In the genomic region with DNA sequence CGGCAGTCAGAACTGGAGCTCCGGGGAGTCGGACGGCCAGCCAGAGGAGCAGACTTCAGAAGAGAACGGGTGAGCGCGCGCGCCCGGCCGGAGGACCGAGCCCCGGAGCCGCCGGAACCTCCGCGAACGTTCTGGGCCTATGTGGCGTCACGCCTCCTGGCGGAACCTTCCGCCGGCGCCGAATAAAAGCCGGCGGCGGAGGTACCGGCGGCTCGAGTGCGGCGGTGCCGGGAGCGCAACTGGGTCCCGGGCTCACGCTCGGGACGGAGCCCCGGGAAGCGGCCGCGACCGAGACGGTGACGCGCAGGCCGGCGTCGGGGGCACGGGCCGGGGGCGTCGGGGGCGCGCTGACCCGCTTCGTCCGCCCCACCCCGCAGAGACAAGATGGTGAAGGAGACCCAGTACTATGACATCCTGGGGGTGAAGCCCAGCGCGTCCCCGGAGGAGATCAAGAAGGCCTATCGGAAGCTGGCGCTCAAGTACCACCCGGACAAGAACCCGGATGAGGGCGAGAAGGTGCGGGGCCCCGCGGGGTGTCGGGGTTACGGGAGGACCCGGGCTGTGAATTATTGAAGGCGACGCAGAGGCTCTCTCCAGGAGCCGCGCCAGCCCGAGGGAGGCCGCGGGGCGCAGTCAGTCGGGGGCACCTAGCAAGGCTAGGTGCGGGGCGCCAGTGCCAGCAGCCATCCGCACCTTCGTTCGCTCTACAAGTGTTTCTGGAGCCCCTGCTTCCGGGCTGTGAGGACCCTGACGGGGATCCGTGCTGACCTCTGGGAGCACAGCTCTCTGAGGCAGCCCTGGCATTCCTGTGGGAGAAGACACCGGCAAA, we compare ENCODE assay signal across 8 mouse cellular contexts. TPM values are rescaled to one million over a fixed set of nuclear protein-coding genes. Genes with fewer than 3 reads are reported as not detected.
A peak's percentile ranks its signal among the peaks of the same experiment; 100 is the strongest.
DNase-seq lines count a peak whose midpoint lies in the region; ATAC-seq and TF ChIP-seq lines count a peak whose summit lies in the region.

No protein-coding gene starts in this region.

- H3K4me1 ChIP-seq in erythroblast, embryonic 14.5 days (ENCODE audit: control insufficient read depth) = peaks cover 89% of the 10 kb centered on the region
- peaks cover 44% of the 10 kb centered on the region for H3K4me1 ChIP-seq in heart, embryonic 12.5 days (replicated peaks)
- H3K4me1 ChIP-seq in kidney, embryonic 15.5 days = peaks cover 15% of the 10 kb centered on the region
- H3K4me1 ChIP-seq in liver, adult 2 months (ENCODE audit: control insufficient read depth, insufficient read depth, low read length) = peaks cover 5% of the 10 kb centered on the region; the same call in 1 of the 2 replicates

- H3K9me3 ChIP-seq in erythroblast, embryonic 14.5 days (ENCODE audit: control insufficient read depth, low read length) = peaks cover 4% of the 10 kb centered on the region; the same call in 1 of the 2 replicates
- H3K9me3 ChIP-seq in heart, embryonic 12.5 days (replicated peaks) = no peaks in the 10 kb centered on the region
- H3K9me3 ChIP-seq in kidney, embryonic 15.5 days (replicated peaks) = no peaks in the 10 kb centered on the region

- peak; percentile 68 for ATAC-seq in heart, embryonic 12.5 days (ENCODE audit: insufficient number of reproducible peaks, low FRiP score)
- peak; percentile 63 for ATAC-seq in kidney, embryonic 15.5 days (replicated peaks; ENCODE audit: low FRiP score)

- peak overlapping the region; percentile 84 for H3K4me2 ChIP-seq in heart, embryonic 12.5 days
- H3K4me2 ChIP-seq in kidney, embryonic 15.5 days = peak overlapping the region; percentile 96
- H3K4me2 ChIP-seq in myocyte (ENCODE audit: low read depth) = peak overlapping the region; percentile 70

- peak; percentile 80 for DNase-seq in brain, embryonic 14.5 days (ENCODE audit: low read depth)
- DNase-seq in liver, adult 2 months (ENCODE audit: extremely low read depth, low read depth, low spot score) = peak; percentile 18
- DNase-seq in spleen, postnatal 36 days (ENCODE audit: low spot score in 2 of 2) = peak; percentile 47 to 62

- H3K27me3 ChIP-seq in C2C12 (ENCODE audit: control insufficient read depth, insufficient read depth, insufficient read length) (no peaks in the 10 kb centered on the region), myocyte (ENCODE audit: control insufficient read depth, insufficient read depth, insufficient read length) (no peaks in the 10 kb centered on the region)
- peaks cover 39% of the 10 kb centered on the region for H3K27me3 ChIP-seq in erythroblast, embryonic 14.5 days (ENCODE audit: control insufficient read depth)
- H3K27me3 ChIP-seq in heart, embryonic 12.5 days (replicated peaks) = peaks cover 3% of the 10 kb centered on the region; the same call in 1 of the 2 replicates
- peaks cover 35% of the 10 kb centered on the region for H3K27me3 ChIP-seq in kidney, embryonic 15.5 days
- peaks cover 3% of the 10 kb centered on the region; the same call in 1 of the 2 replicates for H3K27me3 ChIP-seq in liver, adult 2 months (ENCODE audit: control insufficient read depth, insufficient read depth, low read length)

- no peaks in the 10 kb centered on the region for H3K79me2 ChIP-seq in C2C12 (ENCODE audit: control insufficient read depth, insufficient read depth)
- no peaks in the 10 kb centered on the region; the same call in 1 of the 2 replicates for H3K79me2 ChIP-seq in liver, adult 2 months (ENCODE audit: control insufficient read depth, insufficient read depth, low read length)
- H3K79me2 ChIP-seq in myocyte (ENCODE audit: control insufficient read depth, insufficient read depth) = no peaks in the 10 kb centered on the region

- no peak for TF ChIP-seq CTCF in C2C12 (IDR thresholded peaks at IDR 0.05; ENCODE audit: control insufficient read depth, insufficient read depth, insufficient read length)
- no peak for TF ChIP-seq CTCF in brain, embryonic 14.5 days (IDR thresholded peaks at IDR 0.05; ENCODE audit: borderline replicate concordance, extremely low read depth, insufficient read depth, insufficient read length)
- peak; percentile 4; the same call in 1 of the 2 replicates for TF ChIP-seq CTCF in liver, adult 2 months (IDR thresholded peaks at IDR 0.05; ENCODE audit: low read depth, low read length)

- WGBS in heart, embryonic 12.5 days = under 1% methylated on average over 91 of the region's 92 CpGs
- 1% methylated on average over 92 of the region's 92 CpGs for WGBS in kidney, embryonic 15.5 days
- 2% methylated on average over 92 of the region's 92 CpGs for WGBS in liver, adult 2 months

- H3K36me3 ChIP-seq in C2C12 (ENCODE audit: control insufficient read depth, insufficient read depth) (no peaks in the 10 kb centered on the region), myocyte (ENCODE audit: control insufficient read depth, insufficient read depth) (no peaks in the 10 kb centered on the region)
- peaks cover 46% of the 10 kb centered on the region for H3K36me3 ChIP-seq in erythroblast, embryonic 14.5 days (ENCODE audit: control insufficient read depth)
- no peaks in the 10 kb centered on the region for H3K36me3 ChIP-seq in heart, embryonic 12.5 days
- no peaks in the 10 kb centered on the region for H3K36me3 ChIP-seq in kidney, embryonic 15.5 days
- H3K36me3 ChIP-seq in liver, adult 2 months (ENCODE audit: control insufficient read depth, insufficient read depth, low read length) = no peaks in the 10 kb centered on the region

- peak overlapping the region; percentile 80 for H3K27ac ChIP-seq in heart, embryonic 12.5 days (ENCODE audit: poor library complexity, severe bottlenecking)
- H3K27ac ChIP-seq in kidney, embryonic 15.5 days = no peak overlapping the region
- no peak overlapping the region for H3K27ac ChIP-seq in liver, adult 2 months (replicated peaks; ENCODE audit: insufficient read depth, low read depth, low read length)

- TF ChIP-seq POLR2A in brain, embryonic 14.5 days (IDR thresholded peaks at IDR 0.05; ENCODE audit: borderline replicate concordance, extremely low read depth, insufficient read depth, insufficient read length, poor library complexity, severe bottlenecking) = peak; percentile 74; the same call in 1 of the 2 replicates
- peak; percentile 68 for TF ChIP-seq POLR2A in liver, adult 2 months (IDR thresholded peaks at IDR 0.05; ENCODE audit: extremely low read depth, insufficient read depth, low read length)
- TF ChIP-seq POLR2A in myocyte (IDR thresholded peaks at IDR 0.05; ENCODE audit: insufficient read length, low read depth) = peak; percentile 75

- H3K4me3 ChIP-seq in C2C12 (ENCODE audit: insufficient read depth, poor library complexity, severe bottlenecking) (peak overlapping the region; percentile 34), myocyte (peak overlapping the region; percentile 44)
- peak overlapping the region; percentile 88 for H3K4me3 ChIP-seq in erythroblast, embryonic 14.5 days (replicated peaks)
- peak overlapping the region; percentile 70 for H3K4me3 ChIP-seq in heart, embryonic 12.5 days
- H3K4me3 ChIP-seq in kidney, embryonic 15.5 days (replicated peaks) = peak overlapping the region; percentile 73
- peak overlapping the region; percentile 76 for H3K4me3 ChIP-seq in liver, adult 2 months (ENCODE audit: insufficient read depth, low read depth, low read length)

- H3K9ac ChIP-seq in heart, embryonic 12.5 days = peak overlapping the region; percentile 75
- H3K9ac ChIP-seq in kidney, embryonic 15.5 days = peak overlapping the region; percentile 68
- peak overlapping the region; percentile 91 for H3K9ac ChIP-seq in liver, adult 2 months (ENCODE audit: low read depth, low read length)

- no peaks in the 10 kb centered on the region for H3K79me3 ChIP-seq in C2C12 (ENCODE audit: low read depth)

- H3ac ChIP-seq in C2C12 (ENCODE audit: control insufficient read depth, insufficient read length, low read depth) = peak overlapping the region; percentile 81
- peak overlapping the region; percentile 86 for H3ac ChIP-seq in myocyte (ENCODE audit: control insufficient read depth, insufficient read length)

TF ChIP-seq in C2C12, 6 proteins besides CTCF, POLR2A, EP300 and RAD21:
- TF ChIP-seq MAX (IDR thresholded peaks at IDR 0.05) = no peak
- no peak for TF ChIP-seq MYOG (IDR thresholded peaks at IDR 0.05; ENCODE audit: control insufficient read depth, extremely low read depth, insufficient read length)
- no peak for TF ChIP-seq MYOD1 (IDR thresholded peaks at IDR 0.05; ENCODE audit: control insufficient read depth, insufficient read length, low read depth)
- no peak for TF ChIP-seq USF1 (IDR thresholded peaks at IDR 0.05; ENCODE audit: low read depth)

TF ChIP-seq in myocyte, 11 proteins besides CTCF, POLR2A, EP300 and RAD21 (continues in another document):
- TF ChIP-seq POLR2AphosphoS2 (IDR thresholded peaks at IDR 0.05; ENCODE audit: insufficient read length, low read depth) = peak; percentile 56
- TF ChIP-seq MYOG (IDR thresholded peaks at IDR 0.05; ENCODE audit: control insufficient read depth in 1 of 3, insufficient read depth in 1 of 3, insufficient read length in 2 of 3, low read depth in 2 of 3) = peak in 1 of 3 experiments; percentile 13
- TF ChIP-seq REST (IDR thresholded peaks at IDR 0.05; ENCODE audit: insufficient read depth, insufficient read length) = no peak

RNA-seq across cellular contexts. Expression of a gene that starts 0.9 kb away (rescaled TPM):
- polyA plus RNA-seq in C2C12 (2012; fragmentation: generic; extraction: Trizol) (7.1 TPM), myocyte (2012; fragmentation: generic; extraction: Trizol) (11.7 TPM)
- polyA plus RNA-seq in brain, embryonic 14.5 days (2012; rRNA removed) = 6.3 and 7.3 TPM in 2 replicates
- polyA plus RNA-seq in erythroblast, embryonic 14.5 days (2012) = 7.7 and 8.4 TPM in 2 replicates
- polyA plus RNA-seq in heart, embryonic 12.5 days (2016; fragmentation: Nextera tagmentation; extraction: Ambion mirVana) = 29.0 and 31.1 TPM in 2 replicates
- 3.6 and 4.4 TPM in 2 replicates for polyA plus RNA-seq in kidney, embryonic 15.5 days (2015; fragmentation: Nextera tagmentation; extraction: Ambion mirVana)
- 2.7 and 3.5 TPM in 2 replicates for total RNA-seq in liver, adult 2 months (2014; rRNA removed)
- 1.3 and 2.2 TPM in 2 replicates for polyA plus RNA-seq in liver, adult 2 months (2012; rRNA removed)

RNA-seq across cellular contexts. Expression of a gene that starts 34.8 kb away (rescaled TPM):
- polyA plus RNA-seq in C2C12 (2012; fragmentation: generic; extraction: Trizol) = 55.9 TPM
- 65.1 and 90.8 TPM in 2 replicates for polyA plus RNA-seq in brain, embryonic 14.5 days (2012; rRNA removed)
- polyA plus RNA-seq in erythroblast, embryonic 14.5 days (2012) = 1.2 and 2.7 TPM in 2 replicates
- polyA plus RNA-seq in heart, embryonic 12.5 days (2016; fragmentation: Nextera tagmentation; extraction: Ambion mirVana) = 99.5 and 101 TPM in 2 replicates
- polyA plus RNA-seq in kidney, embryonic 15.5 days (2015; fragmentation: Nextera tagmentation; extraction: Ambion mirVana) = 151 and 160 TPM in 2 replicates
- 83.5 and 86.2 TPM in 2 replicates for total RNA-seq in liver, adult 2 months (2014; rRNA removed)
- polyA plus RNA-seq in liver, adult 2 months (2012; rRNA removed) = 38.4 and 38.6 TPM in 2 replicates
- polyA plus RNA-seq in myocyte (2012; fragmentation: generic; extraction: Trizol) = 41.7 TPM

RNA-seq across cellular contexts. Expression of a gene that starts 37.9 kb away (rescaled TPM):
- polyA plus RNA-seq in C2C12 (2012; fragmentation: generic; extraction: Trizol) (36.6 TPM), myocyte (2012; fragmentation: generic; extraction: Trizol) (48.0 TPM)
- 14.8 and 16.3 TPM in 2 replicates for polyA plus RNA-seq in brain, embryonic 14.5 days (2012; rRNA removed)
- polyA plus RNA-seq in erythroblast, embryonic 14.5 days (2012) = not detected in 2 replicates
- polyA plus RNA-seq in heart, embryonic 12.5 days (2016; fragmentation: Nextera tagmentation; extraction: Ambion mirVana) = 0.20 TPM in 1 of 2 replicates, not detected in the other
- polyA plus RNA-seq in kidney, embryonic 15.5 days (2015; fragmentation: Nextera tagmentation; extraction: Ambion mirVana) = 2.1 and 4.6 TPM in 2 replicates
- under 0.01 and 0.60 TPM in 2 replicates for total RNA-seq in liver, adult 2 months (2014; rRNA removed)
- polyA plus RNA-seq in liver, adult 2 months (2012; rRNA removed) = 0.07 and 0.12 TPM in 2 replicates

Comparison
In these comparisons a context has a peak if more than half of its experiments do, and no peak if none do; other contexts are left out.
1. H3K4me3 ChIP-seq: peak in every context shown above with its lines; median percentile 88 in erythroblast, embryonic 14.5 days; 76 in liver, adult 2 months; 73 in kidney, embryonic 15.5 days; 70 in heart, embryonic 12.5 days; 44 in myocyte; 34 in C2C12.
2. DNase-seq: peak in every context shown above with its lines; median percentile 80 in brain, embryonic 14.5 days; 54 in spleen, postnatal 36 days; 18 in liver, adult 2 months.
3. RNA of a gene that starts 34.8 kb away (polyA plus RNA-seq): 151 to 160 TPM in kidney, embryonic 15.5 days, 99.5 to 101 TPM in heart, embryonic 12.5 days, 65.1 to 90.8 TPM in brain, embryonic 14.5 days, 55.9 TPM in C2C12 (single experiment), 41.7 TPM in myocyte (single experiment) and 38.4 to 38.6 TPM in liver, adult 2 months; 1.2 to 2.7 TPM in erythroblast, embryonic 14.5 days; every median in the first group is over 10 times any median in the second.
4. Peak in every context shown above with its lines, with median percentiles within 50 percentile points of each other: POLR2A ChIP-seq, H3K4me2 ChIP-seq and H3K9ac ChIP-seq.